Mouse (Mus musculus) hindlimb bud, embryonic 11.5 days (tissue): ENCODE data around the gene Ltv1.
"Not testable (repeated sequence)": the region's sequence is repeated elsewhere in the genome, so short reads cannot be mapped to it uniquely, and the experiment has no call there.

Experiments used
- DNase-seq: peaks from one replicate; pipeline ENCODE4 v3.0.0-alpha.2; 2012; ENCODE audit warnings: low read depth, low spot score; ENCODE audit errors: extremely low spot score

The Ltv1 gene

GRCm38 (mm10) chr10:13196872-13197507, 4.0 kb upstream of the Ltv1 start:
- no peak for DNase-seq

- DNase-seq = not testable (repeated sequence)
These were observed 528 bp upstream of the Ltv1 start for GRCm38 (mm10) chr10:13193496-13193895.

GRCm38 (mm10) chr10:13189881-13190280, 3.1 kb downstream of the Ltv1 start:
- DNase-seq = no peak

GRCm38 (mm10) chr10:13186754-13187153, 6.2 kb downstream of the Ltv1 start:
- no peak for DNase-seq

GRCm38 (mm10) chr10:13184170-13184766, 8.7 kb downstream of the Ltv1 start:
- no peak for DNase-seq

- DNase-seq = no peak
These were observed 12.8 kb downstream of the Ltv1 start for GRCm38 (mm10) chr10:13180211-13180610.

- DNase-seq = no peak
These were observed 14.9 kb downstream of the Ltv1 start, which contains the start of gene Zc2hc1b for GRCm38 (mm10) chr10:13177973-13178624. Gene Zc2hc1b, minus strand, starts transcription at chr10:13178023.

GRCm38 (mm10) chr10:13175866-13176265, 17.1 kb downstream of the Ltv1 start:
- no peak for DNase-seq

- DNase-seq = no peak
These were observed 20.2 kb downstream of the Ltv1 start for GRCm38 (mm10) chr10:13172798-13173221.

- DNase-seq = no peak
These were observed 21.5 kb downstream of the Ltv1 start for GRCm38 (mm10) chr10:13171461-13171860.

- peak; percentile 35 for DNase-seq
These were observed 22.1 kb downstream of the Ltv1 start for GRCm38 (mm10) chr10:13170739-13171448.

GRCm38 (mm10) chr10:13168461-13168860, 24.5 kb downstream of the Ltv1 start:
- no peak for DNase-seq

GRCm38 (mm10) chr10:13162031-13162430, 30.9 kb downstream of the Ltv1 start:
- DNase-seq = no peak

GRCm38 (mm10) chr10:13160913-13161312, 32.1 kb downstream of the Ltv1 start:
- DNase-seq = no peak

- no peak for DNase-seq
These were observed 37.6 kb downstream of the Ltv1 start for GRCm38 (mm10) chr10:13155377-13155776.

GRCm38 (mm10) chr10:13152811-13153364, 40.1 kb downstream of the Ltv1 start:
- DNase-seq = no peak

- DNase-seq = no peak
These were observed 41.6 kb downstream of the Ltv1 start for GRCm38 (mm10) chr10:13151353-13151752.

- no peak for DNase-seq
These were observed 42.5 kb downstream of the Ltv1 start for GRCm38 (mm10) chr10:13150435-13150834.

GRCm38 (mm10) chr10:13140434-13140833, 52.5 kb downstream of the Ltv1 start:
- DNase-seq = no peak

- DNase-seq = no peak
These were observed 55.1 kb downstream of the Ltv1 start for GRCm38 (mm10) chr10:13137906-13138305.

GRCm38 (mm10) chr10:13135751-13136150, 57.2 kb downstream of the Ltv1 start:
- DNase-seq = no peak
